Mouse (Mus musculus) hindbrain, embryonic 13.5 days (tissue): ENCODE measurements around the gene Olfr727. TPM values are rescaled to one million over a fixed set of nuclear protein-coding genes. Genes with fewer than 3 reads are reported as not detected.

Source experiments
- ATAC-seq: fragments of 200-750 bp; cut with Nextera tagmentation; 2 replicates; pipeline ENCODE4 v1.8.0; 2017; ENCODE audit warnings: moderate TSS enrichment; ENCODE audit not compliant: low FRiP score
- H3K27ac ChIP-seq: fragments of 300-500 bp; sonication (generic); 2 replicates; pipeline ENCODE4 v1.5.1; 2015; ENCODE audit warnings: inconsistent platforms, mild to moderate bottlenecking, moderate library complexity
- H3K27me3 ChIP-seq: fragments of 300-500 bp; sonication (generic); 2 replicates; pipeline ENCODE4 v1.6.1; 2015; ENCODE audit warnings: mild to moderate bottlenecking, inconsistent platforms
- H3K36me3 ChIP-seq: fragments of 300-500 bp; sonication (generic); 2 replicates; pipeline ENCODE4 v1.6.1; 2015; ENCODE audit warnings: mild to moderate bottlenecking, inconsistent platforms
- H3K4me1 ChIP-seq: fragments of 300-500 bp; sonication (generic); replicated peaks from 2 replicates; pipeline ENCODE4 v1.6.1; 2015; ENCODE audit warnings: inconsistent platforms
- H3K4me2 ChIP-seq: fragments of 300-500 bp; sonication (generic); 2 replicates; pipeline ENCODE4 v1.6.1; 2015; ENCODE audit warnings: inconsistent platforms, mild to moderate bottlenecking, moderate library complexity
- H3K4me3 ChIP-seq: fragments of 300-500 bp; sonication (generic); 2 replicates; pipeline ENCODE4 v1.5.1; 2015; ENCODE audit warnings: mild to moderate bottlenecking, inconsistent platforms
- H3K9ac ChIP-seq: fragments of 300-500 bp; sonication (generic); 2 replicates; pipeline ENCODE4 v1.6.1; 2015; ENCODE audit warnings: mild to moderate bottlenecking, inconsistent platforms
- H3K9me3 ChIP-seq: fragments of 300-500 bp; sonication (generic); 2 replicates; pipeline ENCODE4 v1.6.1; 2016; ENCODE audit warnings: inconsistent platforms
- WGBS: fragments of 180-500 bp; shearing (Covaris S2); methylation state at CpG from one replicate; pipeline ENCODE4 v1.1.7; 2015; 5-methylcytosine and 5-hydroxymethylcytosine counted together
- polyA plus RNA-seq: library from polyadenylated mRNA; unstranded; fragments of >200 nt; fragmentation: Nextera tagmentation; extraction: Ambion mirVana; gene quantifications from 2 replicates; pipeline ENCODE4 v1.2.1, GENCODE M21; 2015

Olfr727 gene
- polyA plus RNA-seq: not detected in 2 replicates

- Histone ChIP-seq H3K9me3 (no peaks in the 10 kb centered on the region), H3K27me3 (no peaks in the 10 kb centered on the region), H3K4me3 (no peak within 1 kb of the TSS), H3K9ac (no peak within 1 kb of the TSS), H3K4me1 (no peaks in the 10 kb centered on the region), H3K27ac (no peak within 1 kb of the TSS), H3K36me3 (no peaks in the 10 kb centered on the region), H3K4me2 (no peak within 1 kb of the TSS)
- no peak for ATAC-seq
- WGBS: 90% methylated on average over 1 of the region's 1 CpGs
Measured at GRCm38 (mm10) chr14:50122886-50123285, at the start of gene Olfr727. Olfr727 (plus strand) TSS chr14:50123186.

GRCm38 (mm10) chr14:50090853-50091252 lies 32.1 kb upstream of the Olfr727 start, which contains the start of gene Olfr726:
Olfr726 (minus strand) TSS chr14:50090953.
- no peaks in the 10 kb centered on the region for H3K4me1 ChIP-seq
- H3K36me3 ChIP-seq: no peaks in the 10 kb centered on the region
- no peak within 1 kb of the TSS for H3K4me2 ChIP-seq
- H3K4me3 ChIP-seq: no peak within 1 kb of the TSS
- no peak for ATAC-seq
- H3K9ac ChIP-seq: no peak within 1 kb of the TSS
- no peaks in the 10 kb centered on the region for H3K27me3 ChIP-seq
- H3K9me3 ChIP-seq: no peaks in the 10 kb centered on the region
- H3K27ac ChIP-seq: no peak within 1 kb of the TSS
- 79% methylated on average over 1 of the region's 1 CpGs for WGBS

DNA sequence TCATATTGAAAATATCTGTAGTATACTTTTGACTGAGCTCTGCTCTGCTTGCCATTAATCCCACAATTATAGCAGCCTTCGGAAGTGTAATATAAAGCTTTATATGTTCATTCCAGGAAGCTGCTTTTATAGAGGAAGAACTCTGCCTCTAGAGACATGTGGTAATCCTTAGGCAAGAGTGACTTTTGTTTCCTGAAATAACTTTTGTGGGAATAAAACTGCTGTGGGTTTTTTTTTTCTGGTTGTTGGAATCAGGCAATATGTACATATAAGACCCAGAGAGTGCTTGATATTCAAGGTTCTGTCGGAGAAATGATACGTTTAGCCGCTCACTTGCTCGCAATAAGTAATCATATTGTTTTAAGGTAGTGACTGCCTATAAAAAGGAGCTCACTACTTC lies 19.6 kb downstream of the Olfr727 start, which contains the start of gene Olfr728:
TSS of gene Olfr728 (minus strand) at position 101 of the 400 bp plus-strand sequence.
- Histone ChIP-seq H3K27ac (no peak within 1 kb of the TSS), H3K9me3 (no peaks in the 10 kb centered on the region), H3K4me1 (no peaks in the 10 kb centered on the region), H3K36me3 (no peaks in the 10 kb centered on the region), H3K27me3 (no peaks in the 10 kb centered on the region), H3K9ac (no peak within 1 kb of the TSS), H3K4me2 (no peak within 1 kb of the TSS), H3K4me3 (no peak within 1 kb of the TSS)
- 93% methylated on average over 5 of the region's 5 CpGs for WGBS
- ATAC-seq: no peak

DNA sequence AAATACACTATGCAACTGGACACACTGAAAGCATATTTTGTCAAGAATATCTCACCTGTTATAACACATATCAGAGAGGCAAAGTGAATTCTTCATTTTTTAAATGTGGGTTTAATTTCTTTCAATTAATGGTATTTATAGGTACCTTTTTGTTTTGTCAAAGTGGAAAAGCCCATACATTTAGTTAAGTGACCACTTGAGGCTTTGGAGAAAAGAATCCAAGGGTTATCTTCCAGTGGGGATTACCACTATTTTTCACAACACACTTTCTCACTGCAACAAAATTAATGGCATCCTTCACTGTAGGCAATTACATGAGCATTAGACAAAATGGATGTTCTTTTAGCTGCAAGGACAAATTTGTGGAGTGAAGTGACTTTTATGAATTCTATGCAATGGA lies 29.8 kb downstream of the Olfr727 start, which contains the start of gene Olfr729:
TSS of gene Olfr729 (minus strand) at position 101 of the 400 bp plus-strand sequence.
- no peak within 1 kb of the TSS for H3K4me3 ChIP-seq
- no peak within 1 kb of the TSS for H3K9ac ChIP-seq
- no peak within 1 kb of the TSS for H3K4me2 ChIP-seq
- no peaks in the 10 kb centered on the region for H3K9me3 ChIP-seq
- no peaks in the 10 kb centered on the region for H3K36me3 ChIP-seq
- no peaks in the 10 kb centered on the region for H3K4me1 ChIP-seq
- no peak for ATAC-seq
- no peaks in the 10 kb centered on the region for H3K27me3 ChIP-seq
- H3K27ac ChIP-seq: no peak within 1 kb of the TSS

Other genes with a start within 250 kb of the Olfr727 start
- gene Olfr722, start 221.2 kb upstream of the Olfr727 start, polyA plus RNA-seq: not detected in 2 replicates
- gene Olfr723, start 191.4 kb upstream of the Olfr727 start, polyA plus RNA-seq: not detected in 2 replicates
- gene Olfr724, start 159.9 kb upstream of the Olfr727 start, polyA plus RNA-seq: not detected in 2 replicates
- gene Olfr725, start 82.8 kb upstream of the Olfr727 start, polyA plus RNA-seq: not detected in 2 replicates
- gene Olfr726, start 32.2 kb upstream of the Olfr727 start, polyA plus RNA-seq: not detected in 2 replicates
- not detected in 2 replicates for gene Olfr728, start 19.5 kb downstream of the Olfr727 start, polyA plus RNA-seq
- not detected in 2 replicates for gene Olfr729, start 29.7 kb downstream of the Olfr727 start, polyA plus RNA-seq
- gene Olfr730, start 65.0 kb downstream of the Olfr727 start, polyA plus RNA-seq: not detected in 2 replicates
- not detected in 2 replicates for gene Olfr731, start 118.7 kb downstream of the Olfr727 start, polyA plus RNA-seq
- gene Olfr732, start 161.0 kb downstream of the Olfr727 start, polyA plus RNA-seq: not detected in 2 replicates
- not detected in 2 replicates for gene Olfr733, start 178.3 kb downstream of the Olfr727 start, polyA plus RNA-seq
- gene Olfr734, start 203.6 kb downstream of the Olfr727 start, polyA plus RNA-seq: not detected in 2 replicates
- not detected in 2 replicates for gene Olfr735, start 225.7 kb downstream of the Olfr727 start, polyA plus RNA-seq
- not detected in 2 replicates for gene Tlr11, start 234.7 kb downstream of the Olfr727 start, polyA plus RNA-seq